Mouse (Mus musculus) G1E (cell line): Measurements from ENCODE around the gene Cpeb2.

Experiments
- CTCF ChIP-seq: IDR thresholded peaks from 2 replicates; pipeline ENCODE4 v1.5.1; 2012; ENCODE audit warnings: low read depth, low read length, inconsistent platforms, mixed read lengths
- GATA1 ChIP-seq: IDR thresholded peaks from 2 replicates; pipeline ENCODE4 v1.6.1; 2012; ENCODE audit warnings: borderline replicate concordance, low read length, inconsistent platforms, mixed read lengths
- POLR2AphosphoS5 ChIP-seq: IDR thresholded peaks from 2 replicates; pipeline ENCODE4 v1.6.1; 2012; ENCODE audit warnings: low read depth, low read length, inconsistent platforms; ENCODE audit not compliant: insufficient replicate concordance

- no peak for TF ChIP-seq CTCF
- TF ChIP-seq POLR2AphosphoS5, result no peak
- TF ChIP-seq GATA1, result no peak
These were observed 5.4 kb upstream of the Cpeb2 start for GRCm38 (mm10) chr5:43227607-43228006.
